Mouse (Mus musculus) monocyte, adult 2 months (primary cell): ENCODE results near the gene Prnd.

ENCODE experiments used
- DNase-seq, 2 experiments: peaks; one replicate each; pipeline ENCODE4 v3.0.0; 2022; ENCODE audit warnings: low spot score in 2 of 2, low read depth in 1 of 2

The Prnd gene

DNA sequence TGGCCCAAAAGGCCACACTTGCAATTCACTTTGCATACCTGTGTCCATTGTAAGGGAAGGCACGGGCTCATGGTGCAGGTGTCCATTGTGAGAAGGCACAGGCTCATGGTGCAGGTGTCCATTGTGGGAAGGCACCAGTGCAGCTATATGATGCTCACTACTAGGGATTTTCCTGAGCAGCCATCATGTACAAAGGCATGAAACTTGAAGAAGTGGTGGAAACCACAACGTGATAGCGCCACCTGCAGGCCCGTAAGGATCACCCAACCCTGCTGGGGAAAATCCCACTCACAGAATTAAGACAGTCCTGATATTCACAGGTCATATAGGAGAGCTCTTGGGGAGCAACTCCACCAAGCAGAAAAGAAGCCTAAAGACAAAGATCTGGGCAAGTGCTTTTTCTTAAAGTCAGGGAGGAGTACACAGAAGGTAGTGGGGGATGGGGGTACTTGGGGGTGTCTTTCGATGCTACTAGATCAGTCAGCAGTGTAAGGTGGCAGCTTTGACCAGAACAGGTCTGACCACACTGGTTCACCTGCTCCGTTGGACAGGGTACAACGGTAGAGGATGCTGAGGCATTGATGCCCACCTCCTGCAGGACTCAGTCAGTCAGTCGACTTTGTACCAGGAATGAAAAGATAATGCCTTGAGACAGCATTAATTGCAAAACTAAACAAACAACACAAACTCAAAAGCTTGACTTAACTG is 11.1 kb upstream of the Prnd start:
- DNase-seq: no peak

DNA sequence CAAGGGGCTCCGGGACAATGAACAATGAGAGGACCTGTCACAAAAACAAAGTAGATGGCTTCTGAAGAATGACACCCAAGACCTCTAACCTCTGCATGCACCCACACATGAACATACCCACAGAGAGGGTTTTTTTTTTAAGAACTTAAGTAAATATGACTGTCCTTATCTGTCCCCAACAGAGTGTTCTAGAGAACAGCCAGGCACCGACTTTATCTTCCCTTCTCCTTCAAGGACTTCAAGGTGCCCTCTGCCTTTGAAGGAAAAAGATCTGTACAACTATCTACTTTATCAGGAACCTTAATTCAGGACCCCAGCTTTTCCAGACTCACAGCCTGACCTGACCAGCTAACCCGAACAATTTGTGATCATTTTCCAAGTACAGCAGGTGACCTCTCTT is 10.2 kb upstream of the Prnd start:
- no peak for DNase-seq

- DNase-seq: no peak
Measured at GRCm38 (mm10) chr2:131941501-131941900, 9.2 kb upstream of the Prnd start.

- DNase-seq: no peak
Measured at GRCm38 (mm10) chr2:131944370-131944769, 6.3 kb upstream of the Prnd start.

- no peak for DNase-seq
Measured at GRCm38 (mm10) chr2:131945225-131945624, 5.4 kb upstream of the Prnd start.

GRCm38 (mm10) chr2:131945765-131946164 is 4.9 kb upstream of the Prnd start:
- no peak for DNase-seq

GRCm38 (mm10) chr2:131946351-131946750 is 4.3 kb upstream of the Prnd start:
- DNase-seq: no peak

DNA sequence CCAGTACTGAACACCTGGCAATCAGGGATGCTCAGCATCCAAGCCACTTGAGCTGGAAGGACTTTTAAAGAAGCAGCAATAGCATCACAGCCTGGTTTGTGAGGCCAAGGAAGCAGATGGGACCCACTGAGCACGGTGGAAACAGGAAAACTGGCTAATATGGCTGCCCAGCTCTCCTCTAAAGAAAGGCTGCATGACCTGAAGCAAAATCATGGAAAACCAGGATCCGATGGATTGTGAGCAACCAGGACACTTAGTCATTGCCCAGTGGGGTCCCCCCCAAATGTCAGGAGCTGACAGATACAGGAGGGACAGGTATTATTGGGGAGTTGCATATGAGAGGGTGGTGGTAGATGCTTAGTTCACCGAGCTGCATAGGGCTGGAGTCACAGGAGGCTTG is 2.5 kb upstream of the Prnd start:
- no peak for DNase-seq

DNA sequence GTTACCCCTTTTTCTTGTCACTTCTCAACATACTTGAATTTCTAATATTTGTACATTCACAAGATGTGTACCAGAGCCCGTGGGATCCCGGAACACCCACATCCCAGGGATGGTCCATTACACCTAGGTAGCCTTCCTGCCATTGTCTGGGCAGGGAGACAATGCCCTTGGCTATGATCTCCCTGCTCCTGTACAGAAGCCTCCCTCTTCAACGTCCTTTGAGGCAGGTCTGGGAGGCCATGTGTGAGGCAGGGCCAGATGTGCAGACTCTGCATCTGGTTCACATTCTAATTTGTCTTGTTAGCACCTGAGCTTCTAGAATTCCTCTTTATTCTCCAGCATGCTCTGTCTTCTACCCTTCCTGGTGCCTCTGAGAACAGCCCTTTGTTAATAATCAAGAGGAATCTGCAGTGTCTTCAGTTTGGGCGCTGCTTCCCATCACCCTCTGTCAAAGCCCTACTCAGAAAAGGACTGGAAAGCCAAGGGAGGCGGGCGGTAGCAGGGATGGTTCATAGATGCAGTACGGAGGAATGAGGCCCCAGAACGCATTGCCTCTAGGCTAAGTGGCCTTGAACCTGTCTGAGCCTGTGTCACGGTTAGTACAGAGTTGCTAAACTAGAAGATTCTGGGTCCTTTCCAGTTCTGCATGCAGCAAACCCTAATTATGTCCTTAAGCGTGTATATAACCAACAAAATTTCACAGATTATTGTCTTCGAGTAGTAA is 1.6 kb upstream of the Prnd start:
- no peak for DNase-seq

- no peak for DNase-seq
Measured at GRCm38 (mm10) chr2:131949767-131950597, 679 bp upstream of the Prnd start.

- no peak for DNase-seq
Measured at GRCm38 (mm10) chr2:131952456-131952855, 1.8 kb downstream of the Prnd start.

- DNase-seq: no peak
Measured at GRCm38 (mm10) chr2:131952961-131953538, 2.4 kb downstream of the Prnd start.

- DNase-seq: no peak
Measured at GRCm38 (mm10) chr2:131953711-131954110, 3.0 kb downstream of the Prnd start.

- DNase-seq: no peak
Measured at GRCm38 (mm10) chr2:131954835-131955234, 4.2 kb downstream of the Prnd start.

GRCm38 (mm10) chr2:131955264-131955663 is 4.6 kb downstream of the Prnd start:
- no peak for DNase-seq

- no peak for DNase-seq
Measured at GRCm38 (mm10) chr2:131956336-131957256, 5.9 kb downstream of the Prnd start.

- no peak for DNase-seq
Measured at GRCm38 (mm10) chr2:131957731-131958222, 7.1 kb downstream of the Prnd start.

- no peak for DNase-seq
Measured at GRCm38 (mm10) chr2:131961671-131962070, 11.0 kb downstream of the Prnd start.

GRCm38 (mm10) chr2:131970597-131970996 is 19.9 kb downstream of the Prnd start:
- DNase-seq: no peak

DNA sequence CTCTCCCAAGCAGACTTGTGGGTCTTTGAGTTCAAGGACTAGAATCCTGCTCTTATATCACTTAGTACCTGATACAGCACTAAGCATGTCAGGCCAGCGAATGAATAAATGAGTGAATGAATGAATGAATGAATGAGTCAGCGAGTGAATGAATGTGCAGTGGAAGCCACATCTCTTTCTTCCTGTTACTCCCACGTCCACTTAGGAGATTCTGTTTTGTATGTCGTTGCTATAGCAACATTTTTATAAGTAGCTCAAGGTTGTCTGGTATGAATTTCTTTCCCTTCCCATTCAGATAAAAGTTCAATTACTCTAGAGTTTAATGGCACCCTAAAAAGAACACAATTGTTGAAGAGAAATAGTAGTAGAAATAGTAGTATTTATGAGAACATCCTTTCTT is 20.4 kb downstream of the Prnd start:
- no peak for DNase-seq
